Mouse (Mus musculus): ENCODE measurements around the gene Olfr70.

DNA sequence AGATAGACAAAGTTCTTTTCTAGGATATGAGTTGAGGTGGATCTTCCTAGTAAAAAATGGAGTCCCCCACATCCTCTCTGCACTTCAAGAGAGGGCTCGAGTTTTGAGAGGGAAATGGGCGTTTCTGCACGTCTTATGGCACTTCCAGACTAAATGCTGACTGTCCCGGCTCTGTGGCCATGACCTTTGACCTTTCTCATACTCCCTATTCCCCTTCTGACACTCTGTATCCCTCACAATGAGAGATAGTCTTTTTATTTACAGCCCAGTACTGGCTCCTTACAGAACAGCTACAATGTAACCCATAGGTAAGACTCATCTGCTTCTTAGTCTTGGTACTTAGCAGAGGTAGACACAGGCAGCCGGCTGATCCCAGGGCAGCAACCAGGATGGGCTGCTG lies 40.9 kb upstream of the Olfr70 start:
- TF ChIP-seq CTCF (IDR thresholded peaks at IDR 0.05; ENCODE audit: borderline replicate concordance, insufficient read depth, low read depth, low read length) (no peak), POLR2A (IDR thresholded peaks at IDR 0.05; ENCODE audit: borderline replicate concordance, insufficient read depth, low read length) (no peak)

Data from cerebellum, adult 2 months (tissue).